Mouse (Mus musculus) CH12.LX (cell line): Measurements from ENCODE around the gene Dclre1b. TPM values are rescaled to one million over a fixed set of nuclear protein-coding genes. Genes with fewer than 3 reads are reported as not detected.

Experiments used
- DNase-seq: peaks from one replicate; pipeline ENCODE4 v3.0.0-alpha.2; 2013; ENCODE audit errors: extremely low read depth
- H3K27ac ChIP-seq: 2 replicates; pipeline ENCODE4 v1.5.1; 2012; ENCODE audit warnings: low read depth, mild to moderate bottlenecking, control low read depth, moderate library complexity; ENCODE audit not compliant: insufficient read depth
- H3K27me3 ChIP-seq: replicated peaks from 2 replicates; pipeline ENCODE3; 2012; ENCODE audit warnings: inconsistent platforms
- H3K36me3 ChIP-seq, 2 experiments: replicated peaks in 1 of 2; 2 replicates each; pipeline versions ENCODE3 to v1.6.1; 2012; ENCODE audit warnings: inconsistent platforms in 1 of 2, low read length in 1 of 2, mild to moderate bottlenecking in 1 of 2, mixed read lengths in 1 of 2, moderate library complexity in 1 of 2; ENCODE audit not compliant: control insufficient read depth in 1 of 2, insufficient read depth in 1 of 2
- H3K4me1 ChIP-seq, 2 experiments: 2 replicates each; pipeline ENCODE4 v1.6.1; 2012; ENCODE audit warnings: inconsistent platforms in 1 of 2, moderate library complexity in 1 of 2; ENCODE audit not compliant: insufficient read depth in 2 of 2, control insufficient read depth in 1 of 2
- H3K4me2 ChIP-seq: 2 replicates; pipeline ENCODE4 v1.6.1; 2012; ENCODE audit warnings: low read depth, mild to moderate bottlenecking, control low read depth; ENCODE audit not compliant: poor library complexity, insufficient read depth, severe bottlenecking
- H3K4me3 ChIP-seq, 3 experiments: fragments of 150-350 bp in 1 of 3; sonication (generic) in 1 of 3; replicated peaks in 1 of 3; 2 replicates each; pipeline versions ENCODE3 to v1.5.1; 2011 to 2012; ENCODE audit warnings: low read depth in 2 of 3, low read length in 2 of 3, mild to moderate bottlenecking in 2 of 3, moderate library complexity in 2 of 3, control low read depth in 1 of 3, improper control_type of control experiment in 1 of 3, inconsistent platforms in 1 of 3, mixed read lengths in 1 of 3; ENCODE audit not compliant: poor library complexity in 1 of 3
- H3K79me2 ChIP-seq: replicated peaks from 2 replicates; pipeline ENCODE4 v1.6.1; 2012; ENCODE audit warnings: mild to moderate bottlenecking, moderate library complexity; ENCODE audit not compliant: control insufficient read depth, poor library complexity, insufficient read depth, severe bottlenecking; ENCODE audit errors: extremely low read depth
- H3K9ac ChIP-seq: 2 replicates; pipeline ENCODE4 v1.6.1; 2012; ENCODE audit warnings: low read depth, mild to moderate bottlenecking, control low read depth, moderate library complexity; ENCODE audit not compliant: insufficient read depth
- H3K9me3 ChIP-seq: replicated peaks from 2 replicates; pipeline ENCODE3; 2012; ENCODE audit warnings: low read length, inconsistent platforms, mixed read lengths
- BHLHE40 ChIP-seq: IDR thresholded peaks from 2 replicates; pipeline ENCODE4 v1.6.1; 2011; ENCODE audit warnings: mild to moderate bottlenecking, low read depth, low read length, improper control_type of control experiment
- CHD2 ChIP-seq: IDR thresholded peaks from 2 replicates; pipeline ENCODE4 v1.6.1; 2011; ENCODE audit warnings: low read length, improper control_type of control experiment
- CTCF ChIP-seq, 2 experiments: IDR thresholded peaks in 1 of 2; conservative IDR thresholded peaks in 1 of 2; 2 replicates each; pipeline ENCODE4 v1.5.1; 2011 to 2012; ENCODE audit warnings: low read depth in 2 of 2, low read length in 2 of 2, improper control_type of control experiment in 1 of 2, inconsistent platforms in 1 of 2, mild to moderate bottlenecking in 1 of 2, moderate library complexity in 1 of 2
- E2F4 ChIP-seq: IDR thresholded peaks from 2 replicates; pipeline ENCODE4 v1.6.1; 2011; ENCODE audit warnings: low read depth, low read length, improper control_type of control experiment; ENCODE audit not compliant: insufficient replicate concordance
- EP300 ChIP-seq: IDR thresholded peaks from 2 replicates; pipeline ENCODE4 v1.6.1; 2011; ENCODE audit warnings: low read length, improper control_type of control experiment
- IRF4 ChIP-seq: IDR thresholded peaks from 2 replicates; pipeline ENCODE4 v1.6.1; 2014; ENCODE audit warnings: low read depth, mild to moderate bottlenecking, inconsistent platforms, low read length, improper control_type of control experiment
- JUN ChIP-seq: IDR thresholded peaks from 2 replicates; pipeline ENCODE4 v1.6.1; 2011; ENCODE audit warnings: low read depth, mild to moderate bottlenecking, low read length, improper control_type of control experiment, moderate library complexity; ENCODE audit not compliant: insufficient read depth
- JUND ChIP-seq: conservative IDR thresholded peaks from 2 replicates; pipeline ENCODE4 v1.6.1; 2011; ENCODE audit warnings: low read depth, low read length, improper control_type of control experiment
- KAT2A ChIP-seq: IDR thresholded peaks from 2 replicates; pipeline ENCODE4 v1.6.1; 2012; ENCODE audit warnings: low read length, improper control_type of control experiment, inconsistent platforms; ENCODE audit not compliant: insufficient replicate concordance
- MAFK ChIP-seq: IDR thresholded peaks from 2 replicates; pipeline ENCODE4 v1.6.1; 2011; ENCODE audit warnings: low read length, improper control_type of control experiment; ENCODE audit not compliant: insufficient replicate concordance
- MAX ChIP-seq: IDR thresholded peaks from 2 replicates; pipeline ENCODE4 v1.6.1; 2011; ENCODE audit warnings: low read length, improper control_type of control experiment
- NELFE ChIP-seq: IDR thresholded peaks from 2 replicates; pipeline ENCODE4 v1.6.1; 2011; ENCODE audit warnings: low read depth, low read length, improper control_type of control experiment
- NRF1 ChIP-seq: IDR thresholded peaks from 2 replicates; pipeline ENCODE4 v1.6.1; 2014; ENCODE audit warnings: low read depth, mild to moderate bottlenecking, inconsistent platforms, low read length, improper control_type of control experiment, moderate library complexity
- PAX5 ChIP-seq: IDR thresholded peaks from 2 replicates; pipeline ENCODE4 v1.6.1; 2012; ENCODE audit warnings: low read length, inconsistent platforms, mixed read lengths
- POLR2A ChIP-seq: IDR thresholded peaks from 2 replicates; pipeline ENCODE4 v1.6.1; 2011; ENCODE audit warnings: low read depth, mild to moderate bottlenecking, improper control_type of control experiment, low read length
- POLR2AphosphoS2 ChIP-seq: IDR thresholded peaks from 2 replicates; pipeline ENCODE4 v1.6.1; 2011; ENCODE audit warnings: low read depth, low read length, improper control_type of control experiment
- RAD21 ChIP-seq: IDR thresholded peaks from 2 replicates; pipeline ENCODE4 v1.6.1; 2011; ENCODE audit warnings: low read depth, mild to moderate bottlenecking, low read length, improper control_type of control experiment, moderate library complexity
- SIN3A ChIP-seq: IDR thresholded peaks from 2 replicates; pipeline ENCODE4 v1.6.1; 2012; ENCODE audit warnings: low read length, improper control_type of control experiment, inconsistent platforms
- SMC3 ChIP-seq: IDR thresholded peaks from 2 replicates; pipeline ENCODE4 v1.6.1; 2011; ENCODE audit warnings: low read depth, low read length, improper control_type of control experiment
- UBTF ChIP-seq: IDR thresholded peaks from 2 replicates; pipeline ENCODE4 v1.6.1; 2012; ENCODE audit warnings: low read depth, mild to moderate bottlenecking, inconsistent platforms, low read length, improper control_type of control experiment, moderate library complexity
- ZC3H11A ChIP-seq: IDR thresholded peaks from 2 replicates; pipeline ENCODE4 v1.6.1; 2012; ENCODE audit warnings: low read depth, mild to moderate bottlenecking, inconsistent platforms, low read length, improper control_type of control experiment
- ZKSCAN1 ChIP-seq: IDR thresholded peaks from 2 replicates; pipeline ENCODE4 v1.6.1; 2012; ENCODE audit warnings: low read depth, inconsistent platforms, low read length, improper control_type of control experiment, borderline replicate concordance
- ZMIZ1 ChIP-seq: IDR thresholded peaks from 2 replicates; pipeline ENCODE4 v1.6.1; 2012; ENCODE audit warnings: low read depth, mild to moderate bottlenecking, inconsistent platforms, low read length, improper control_type of control experiment
- dilution Hi-C: fragments of 300-500 bp; cut with MboI; formaldehyde crosslinking; loops from 2 replicates; pipeline ENCODE4 v1.14.3; 2020; ENCODE audit warnings: low sequenced_read_pairs; ENCODE audit not compliant: extremely low pct_unique_long_range_greater_than_20kb, extremely low pct_ligation_motif_present
- in situ Hi-C: fragments of 300-500 bp; cut with MboI; formaldehyde crosslinking; loops from 3 replicates; pipeline ENCODE4 v1.14.3; 2019; ENCODE audit warnings: low sequenced_read_pairs, low pct_ligation_motif_present, low pct_unique_long_range_greater_than_20kb, mixed read lengths
- polyA plus RNA-seq: library from polyadenylated mRNA; unstranded; fragments of >175 nt; gene quantifications from 2 replicates; pipeline ENCODE4 v1.2.1, GENCODE M21; 2012; ENCODE audit warnings: low read depth; ENCODE audit not compliant: insufficient read length
- total RNA-seq, 2 experiments: library from RNA; depleted of rRNA; stranded (reverse); fragments of 300-350 nt in 1 of 2; fragments of >200 nt in 1 of 2; gene quantifications; 2 replicates each; pipeline ENCODE4 v1.2.3; 2012 to 2014

Gene Dclre1b
- total and polyA plus RNA-seq, 3 experiments = 10.2 to 32.2 (median 16.7) TPM

GRCm38 (mm10) chr3:103755351-103755750, 53.9 kb downstream of the Dclre1b start:
- no peak for TF ChIP-seq KAT2A
- TF ChIP-seq BHLHE40 = no peak
- TF ChIP-seq JUN = no peak
- TF ChIP-seq MAFK = no peak
- no peak for TF ChIP-seq CHD2
- no peak for TF ChIP-seq MAX
- TF ChIP-seq NRF1 = no peak
- TF ChIP-seq SMC3 = no peak
- TF ChIP-seq SIN3A = no peak
- no peak for TF ChIP-seq POLR2A
- no peak for TF ChIP-seq RAD21
- no peak for TF ChIP-seq PAX5
- TF ChIP-seq, all 38 proteins: peak for 0
- DNase-seq = no peak
- H3K79me2 ChIP-seq = no peaks in the 10 kb centered on the region; the same call in 1 of the 2 replicates
- dilution Hi-C loops = no loop called here
- H3K4me3 ChIP-seq = no peak overlapping the region
- no peak overlapping the region for H3K4me2 ChIP-seq
- H3K27ac ChIP-seq = no peak overlapping the region
- peaks cover 63 to 94% of the 10 kb centered on the region in 2 experiments for H3K36me3 ChIP-seq
- no peaks in the 10 kb centered on the region for H3K9me3 ChIP-seq
- no peaks in the 10 kb centered on the region for H3K4me1 ChIP-seq
- H3K9ac ChIP-seq = no peak overlapping the region
- no peaks in the 10 kb centered on the region for H3K27me3 ChIP-seq
- in situ Hi-C loops = no loop called here

DNA sequence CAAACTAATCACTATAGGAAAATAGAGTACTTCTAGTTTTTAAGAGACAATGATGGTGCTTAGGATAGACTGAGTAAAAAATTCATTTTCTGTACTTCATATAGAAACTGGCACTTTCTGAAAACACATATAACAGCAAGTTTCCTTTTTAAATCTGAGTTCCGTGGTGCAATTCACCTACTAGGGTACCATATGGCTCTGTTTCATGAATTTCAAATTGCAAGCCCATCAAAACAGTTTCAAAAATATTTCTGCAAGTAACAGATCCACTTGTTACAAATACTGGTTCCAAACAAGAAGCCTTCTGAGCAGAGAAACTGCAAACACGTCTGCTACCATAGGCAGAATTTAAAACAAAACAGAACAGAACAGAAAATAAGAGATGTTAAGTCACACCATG, 57.7 kb downstream of the Dclre1b start:
- H3K9me3 ChIP-seq = no peaks in the 10 kb centered on the region
- in situ Hi-C loops = loop anchor here (5.0 kb wide), 1 partner anchor 36 kb away; no protein-coding TSS in a partner anchor
- dilution Hi-C loops = no loop called here
- no peaks in the 10 kb centered on the region for H3K27me3 ChIP-seq
- H3K79me2 ChIP-seq = no peaks in the 10 kb centered on the region
- DNase-seq = no peak
- peaks cover 3 to 9% of the 10 kb centered on the region in 2 experiments; a peak in 2 of 4 replicates for H3K4me1 ChIP-seq
- H3K36me3 ChIP-seq = peaks cover 64 to 95% of the 10 kb centered on the region in 2 experiments
- no peak overlapping the region for H3K4me3 ChIP-seq
- TF ChIP-seq ZMIZ1 (no peak), ZC3H11A (no peak), ZKSCAN1 (no peak), SIN3A (no peak), CTCF (conservative IDR thresholded peaks at IDR 0.05 in 1 of 2, IDR thresholded peaks at IDR 0.05 in 1 of 2; ENCODE audit: low read depth in 2 of 2, low read length in 2 of 2) (no peak), EP300 (no peak), NELFE (no peak), JUND (no peak), UBTF (no peak), E2F4 (no peak), IRF4 (no peak), POLR2AphosphoS2 (no peak)
- H3K27ac ChIP-seq = no peak overlapping the region
- H3K9ac ChIP-seq = no peak overlapping the region
- no peak overlapping the region for H3K4me2 ChIP-seq

Other genes with a start within 250 kb of the Dclre1b start
- gene Syt6, start 234.2 kb downstream of the Dclre1b start, total RNA-seq (2012; rRNA removed) = 0.08 TPM in 1 of 2 replicates, not detected in the other
- not detected in 2 replicates for gene Syt6, start 234.2 kb downstream of the Dclre1b start, total RNA-seq (2014; rRNA removed)
- not detected in 2 replicates for gene Syt6, start 234.2 kb downstream of the Dclre1b start, polyA plus RNA-seq
- 0.46 and 0.64 TPM in 2 replicates for gene Atg4a-ps, start 163.4 kb downstream of the Dclre1b start, total RNA-seq (2012; rRNA removed)
- 5.7 and 6.6 TPM in 2 replicates for gene Atg4a-ps, start 163.4 kb downstream of the Dclre1b start, total RNA-seq (2014; rRNA removed)
- 2.1 and 4.0 TPM in 2 replicates for gene Atg4a-ps, start 163.4 kb downstream of the Dclre1b start, polyA plus RNA-seq
- gene Olfml3, start 71.4 kb downstream of the Dclre1b start, total RNA-seq (2012; rRNA removed) = 14.0 and 16.0 TPM in 2 replicates
- gene Olfml3, start 71.4 kb downstream of the Dclre1b start, total RNA-seq (2014; rRNA removed) = 18.3 and 19.7 TPM in 2 replicates
- 33.3 and 34.0 TPM in 2 replicates for gene Olfml3, start 71.4 kb downstream of the Dclre1b start, polyA plus RNA-seq
- gene Gm10964, start 70.1 kb downstream of the Dclre1b start, total RNA-seq (2012; rRNA removed) = not detected in 2 replicates
- gene Gm10964, start 70.1 kb downstream of the Dclre1b start, total RNA-seq (2014; rRNA removed) = not detected in 2 replicates
- not detected in 2 replicates for gene Gm10964, start 70.1 kb downstream of the Dclre1b start, polyA plus RNA-seq
- gene Hipk1, start 17.9 kb downstream of the Dclre1b start, total RNA-seq (2012; rRNA removed) = 32.7 and 36.5 TPM in 2 replicates
- 25.1 and 26.2 TPM in 2 replicates for gene Hipk1, start 17.9 kb downstream of the Dclre1b start, total RNA-seq (2014; rRNA removed)
- 31.1 and 35.9 TPM in 2 replicates for gene Hipk1, start 17.9 kb downstream of the Dclre1b start, polyA plus RNA-seq
- 19.8 and 20.1 TPM in 2 replicates for gene Ap4b1, start 76 bp upstream of the Dclre1b start, total RNA-seq (2012; rRNA removed)
- 31.6 and 31.9 TPM in 2 replicates for gene Ap4b1, start 76 bp upstream of the Dclre1b start, total RNA-seq (2014; rRNA removed)
- 22.6 and 23.1 TPM in 2 replicates for gene Ap4b1, start 76 bp upstream of the Dclre1b start, polyA plus RNA-seq
- gene Gm43064, start 129 bp upstream of the Dclre1b start, total RNA-seq (2012; rRNA removed) = 3.1 and 4.3 TPM in 2 replicates
- 0.91 and 1.6 TPM in 2 replicates for gene Gm43064, start 129 bp upstream of the Dclre1b start, total RNA-seq (2014; rRNA removed)
- gene Gm43064, start 129 bp upstream of the Dclre1b start, polyA plus RNA-seq = not detected in 2 replicates
- gene Bcl2l15, start 23.2 kb upstream of the Dclre1b start, total RNA-seq (2012; rRNA removed) = 12.2 and 19.3 TPM in 2 replicates
- 22.4 and 23.0 TPM in 2 replicates for gene Bcl2l15, start 23.2 kb upstream of the Dclre1b start, total RNA-seq (2014; rRNA removed)
- 24.8 and 24.9 TPM in 2 replicates for gene Bcl2l15, start 23.2 kb upstream of the Dclre1b start, polyA plus RNA-seq
- 21.9 and 26.7 TPM in 2 replicates for gene Ptpn22, start 50.4 kb upstream of the Dclre1b start, total RNA-seq (2012; rRNA removed)
- 46.9 and 49.7 TPM in 2 replicates for gene Ptpn22, start 50.4 kb upstream of the Dclre1b start, total RNA-seq (2014; rRNA removed)
- 67.9 and 90.9 TPM in 2 replicates for gene Ptpn22, start 50.4 kb upstream of the Dclre1b start, polyA plus RNA-seq
- 13.0 and 13.4 TPM in 2 replicates for gene Rsbn1, start 104.7 kb upstream of the Dclre1b start, total RNA-seq (2012; rRNA removed)
- 19.6 and 23.5 TPM in 2 replicates for gene Rsbn1, start 104.7 kb upstream of the Dclre1b start, total RNA-seq (2014; rRNA removed)
- 13.8 and 14.5 TPM in 2 replicates for gene Rsbn1, start 104.7 kb upstream of the Dclre1b start, polyA plus RNA-seq
- gene Phtf1, start 158.7 kb upstream of the Dclre1b start, total RNA-seq (2012; rRNA removed) = 21.2 and 27.3 TPM in 2 replicates
- 37.1 and 42.0 TPM in 2 replicates for gene Phtf1, start 158.7 kb upstream of the Dclre1b start, total RNA-seq (2014; rRNA removed)
- gene Phtf1, start 158.7 kb upstream of the Dclre1b start, polyA plus RNA-seq = 41.2 and 42.4 TPM in 2 replicates